Mouse (Mus musculus) kidney, embryonic 14.5 days (tissue): ENCODE measurements around the gene Klhdc8b. TPM values are rescaled to one million over a fixed set of nuclear protein-coding genes. Genes with fewer than 3 reads are reported as not detected.

ENCODE experiments used
- ATAC-seq: fragments of 200-750 bp; cut with Nextera tagmentation; 2 replicates; pipeline ENCODE4 v1.8.0; 2017; ENCODE audit warnings: moderate number of reproducible peaks, mild to moderate bottlenecking, moderate TSS enrichment, moderate library complexity; ENCODE audit not compliant: low FRiP score, low TSS enrichment
- H3K27ac ChIP-seq: fragments of 300-500 bp; sonication (generic); 2 replicates; pipeline ENCODE4 v1.5.1; 2014; ENCODE audit warnings: low read depth, mild to moderate bottlenecking, low read length, moderate library complexity, mixed read lengths
- H3K27me3 ChIP-seq: fragments of 300-500 bp; sonication (generic); 2 replicates; pipeline ENCODE4 v1.6.1; 2014; ENCODE audit warnings: mild to moderate bottlenecking, low read length; ENCODE audit not compliant: control insufficient read depth, insufficient read depth
- H3K36me3 ChIP-seq: fragments of 300-500 bp; sonication (generic); 2 replicates; pipeline ENCODE4 v1.6.1; 2014; ENCODE audit warnings: low read length, mixed read lengths; ENCODE audit not compliant: control insufficient read depth, insufficient read depth
- H3K4me1 ChIP-seq: fragments of 300-500 bp; sonication (generic); 2 replicates; pipeline ENCODE4 v1.6.1; 2014; ENCODE audit warnings: low read length, mixed read lengths; ENCODE audit not compliant: control insufficient read depth, insufficient read depth
- H3K4me2 ChIP-seq: fragments of 300-500 bp; sonication (generic); replicated peaks from 2 replicates; pipeline ENCODE4 v1.6.1; 2014; ENCODE audit warnings: low read depth, mild to moderate bottlenecking, low read length
- H3K4me3 ChIP-seq: fragments of 300-500 bp; sonication (generic); 2 replicates; pipeline ENCODE4 v1.5.1; 2014; ENCODE audit warnings: mild to moderate bottlenecking, low read length
- H3K9ac ChIP-seq: fragments of 300-500 bp; sonication (generic); 2 replicates; pipeline ENCODE4 v1.6.1; 2014; ENCODE audit warnings: low read depth, mild to moderate bottlenecking, low read length, moderate library complexity
- H3K9me3 ChIP-seq: fragments of 300-500 bp; sonication (generic); 2 replicates; pipeline ENCODE4 v1.6.1; 2016; ENCODE audit warnings: low read length; ENCODE audit not compliant: control insufficient read depth
- WGBS: fragments of 180-500 bp; shearing (Covaris S2); extraction: QIAGEN DNeasy Blood & Tissue Kit; methylation state at CpG from one replicate; pipeline ENCODE4 v1.1.7; 2014; 5-methylcytosine and 5-hydroxymethylcytosine counted together
- polyA plus RNA-seq: library from polyadenylated mRNA; unstranded; fragments of >200 nt; fragmentation: Nextera tagmentation; extraction: Ambion mirVana; gene quantifications from 2 replicates; pipeline ENCODE4 v1.2.1, GENCODE M21; 2014

Klhdc8b gene
- polyA plus RNA-seq, 1 experiment from 2014 or later, result 21.6 TPM

- H3K4me1 ChIP-seq, result peaks cover 5% of the 10 kb centered on the region; the same call in 1 of the 2 replicates
- H3K27ac ChIP-seq, result no peak overlapping the region
- no peaks in the 10 kb centered on the region for H3K27me3 ChIP-seq
- H3K36me3 ChIP-seq, result no peaks in the 10 kb centered on the region
- no peaks in the 10 kb centered on the region for H3K9me3 ChIP-seq
- ATAC-seq, result no peak
- H3K4me2 ChIP-seq, result no peak overlapping the region
- H3K9ac ChIP-seq, result no peak overlapping the region
- H3K4me3 ChIP-seq, result no peak overlapping the region
- 71% methylated on average over 12 of the region's 12 CpGs for whole genome bisulfite sequencing
Observed at GRCm38 (mm10) chr9:108455747-108456571, 5.4 kb downstream of the Klhdc8b start.

GRCm38 (mm10) chr9:108454429-108454828, 7.0 kb downstream of the Klhdc8b start:
- H3K9me3 ChIP-seq, result no peaks in the 10 kb centered on the region
- H3K4me3 ChIP-seq, result no peak overlapping the region
- no peak overlapping the region for H3K27ac ChIP-seq
- ATAC-seq, result no peak
- H3K36me3 ChIP-seq, result no peaks in the 10 kb centered on the region
- H3K9ac ChIP-seq, result peak overlapping the region; percentile 4; the same call in 1 of the 2 replicates
- peaks cover 19% of the 10 kb centered on the region; the same call in 1 of the 2 replicates for H3K4me1 ChIP-seq
- H3K4me2 ChIP-seq, result no peak overlapping the region
- no peaks in the 10 kb centered on the region for H3K27me3 ChIP-seq
- WGBS, result 86% methylated on average over 6 of the region's 6 CpGs

- H3K9ac ChIP-seq, result peak overlapping the region; percentile 70; the same call in 1 of the 2 replicates
Observed at GRCm38 (mm10) chr9:108453458-108453857, 7.9 kb downstream of the Klhdc8b start.

GRCm38 (mm10) chr9:108452911-108453310, 8.5 kb downstream of the Klhdc8b start:
- H3K4me2 ChIP-seq, result peak overlapping the region; percentile 87
- H3K4me3 ChIP-seq, result peak overlapping the region; percentile 62
- peak overlapping the region; percentile 47 for H3K27ac ChIP-seq
- WGBS, result 53% methylated on average over 6 of the region's 6 CpGs
- H3K36me3 ChIP-seq, result peaks cover 4% of the 10 kb centered on the region
- ATAC-seq, result peak; percentile 17; the same call in 1 of the 2 replicates
- H3K9ac ChIP-seq, result peak overlapping the region; percentile 70
- no peaks in the 10 kb centered on the region for H3K27me3 ChIP-seq
- H3K9me3 ChIP-seq, result no peaks in the 10 kb centered on the region
- peaks cover 20% of the 10 kb centered on the region; the same call in 1 of the 2 replicates for H3K4me1 ChIP-seq

More at GRCm38 (mm10) chr9:108453458-108453857, 7.9 kb downstream of the Klhdc8b start:
- no peak overlapping the region; the same call in 1 of the 2 replicates for H3K27ac ChIP-seq
- no peak for ATAC-seq
- no peak overlapping the region for H3K4me3 ChIP-seq
- H3K4me2 ChIP-seq, result no peak overlapping the region
- H3K4me1 ChIP-seq, result peaks cover 20% of the 10 kb centered on the region; the same call in 1 of the 2 replicates
- H3K27me3 ChIP-seq, result no peaks in the 10 kb centered on the region
- WGBS, result 80% methylated on average over 4 of the region's 4 CpGs
- no peaks in the 10 kb centered on the region for H3K9me3 ChIP-seq
- no peaks in the 10 kb centered on the region; the same call in 1 of the 2 replicates for H3K36me3 ChIP-seq

- Histone ChIP-seq H3K27me3 (no peaks in the 10 kb centered on the region), H3K4me2 (peak overlapping the region; percentile 87), H3K4me3 (peak overlapping the region; percentile 62), H3K4me1 (peaks cover 20% of the 10 kb centered on the region; the same call in 1 of the 2 replicates), H3K36me3 (peaks cover 6% of the 10 kb centered on the region), H3K27ac (peak overlapping the region; percentile 47), H3K9ac (peak overlapping the region; percentile 70), H3K9me3 (no peaks in the 10 kb centered on the region)
- under 1% methylated on average over 39 of the region's 40 CpGs for WGBS
- peak; percentile 90 for ATAC-seq
Observed at GRCm38 (mm10) chr9:108452291-108452906, 9.0 kb downstream of the Klhdc8b start.

- peak overlapping the region; percentile 70 for H3K9ac ChIP-seq
Observed at GRCm38 (mm10) chr9:108451519-108452160, 9.7 kb downstream of the Klhdc8b start.

GRCm38 (mm10) chr9:108451170-108451493, 10.2 kb downstream of the Klhdc8b start:
- no peak for ATAC-seq
- WGBS, result 89% methylated on average over 6 of the region's 6 CpGs
- peaks cover 6% of the 10 kb centered on the region for H3K36me3 ChIP-seq
- H3K4me1 ChIP-seq, result peaks cover 20% of the 10 kb centered on the region; the same call in 1 of the 2 replicates
- no peaks in the 10 kb centered on the region for H3K27me3 ChIP-seq
- H3K27ac ChIP-seq, result peak overlapping the region; percentile 59; the same call in 1 of the 2 replicates
- H3K9ac ChIP-seq, result no peak overlapping the region
- H3K9me3 ChIP-seq, result no peaks in the 10 kb centered on the region
- peak overlapping the region; percentile 87; the same call in 1 of the 2 replicates for H3K4me2 ChIP-seq
- no peak overlapping the region for H3K4me3 ChIP-seq

More at GRCm38 (mm10) chr9:108451519-108452160, 9.7 kb downstream of the Klhdc8b start:
- Histone ChIP-seq H3K4me2 (peak overlapping the region; percentile 87), H3K27ac (peak overlapping the region; percentile 47; the same call in 1 of the 2 replicates), H3K4me3 (peak overlapping the region; percentile 62), H3K9me3 (no peaks in the 10 kb centered on the region), H3K27me3 (no peaks in the 10 kb centered on the region), H3K4me1 (peaks cover 20% of the 10 kb centered on the region; the same call in 1 of the 2 replicates), H3K36me3 (peaks cover 6% of the 10 kb centered on the region)
- ATAC-seq, result no peak
- WGBS, result 49% methylated on average over 6 of the region's 6 CpGs

- Histone ChIP-seq H3K4me2 (peak overlapping the region; percentile 17; the same call in 1 of the 2 replicates), H3K9me3 (no peaks in the 10 kb centered on the region), H3K27me3 (no peaks in the 10 kb centered on the region), H3K9ac (no peak overlapping the region), H3K4me1 (peaks cover 20% of the 10 kb centered on the region; the same call in 1 of the 2 replicates), H3K4me3 (no peak overlapping the region), H3K36me3 (peaks cover 6% of the 10 kb centered on the region), H3K27ac (peak overlapping the region; percentile 59; the same call in 1 of the 2 replicates)
- 72% methylated on average over 21 of the region's 21 CpGs for WGBS
- peak; percentile 21; the same call in 1 of the 2 replicates for ATAC-seq
Observed at GRCm38 (mm10) chr9:108450292-108451169, 10.8 kb downstream of the Klhdc8b start.
